Mouse (Mus musculus) testis, adult 2 months (tissue): ENCODE results near the gene Cyp26b1. TPM values are rescaled to one million over a fixed set of nuclear protein-coding genes. Genes with fewer than 3 reads are reported as not detected.

Experiments
- H3K27ac ChIP-seq: fragments of 200-500 bp; 2 replicates; pipeline ENCODE4 v1.5.1; 2012; ENCODE audit warnings: low read depth, low read length; ENCODE audit not compliant: control insufficient read depth, insufficient read depth
- H3K27me3 ChIP-seq: fragments of 200-500 bp; 2 replicates; pipeline ENCODE4 v1.6.1; 2012; ENCODE audit warnings: mild to moderate bottlenecking, low read length, moderate library complexity; ENCODE audit not compliant: control insufficient read depth, insufficient read depth
- H3K36me3 ChIP-seq: fragments of 200-500 bp; 2 replicates; pipeline ENCODE4 v1.6.1; 2012; ENCODE audit warnings: mild to moderate bottlenecking, low read length; ENCODE audit not compliant: control insufficient read depth, insufficient read depth
- H3K4me1 ChIP-seq: fragments of 200-500 bp; 2 replicates; pipeline ENCODE4 v1.6.1; 2012; ENCODE audit warnings: low read length; ENCODE audit not compliant: control insufficient read depth, insufficient read depth
- H3K4me3 ChIP-seq: fragments of 200-500 bp; 2 replicates; pipeline ENCODE4 v1.5.1; 2012; ENCODE audit warnings: low read depth, mild to moderate bottlenecking, low read length, moderate library complexity, mixed read lengths; ENCODE audit not compliant: control insufficient read depth
- CTCF ChIP-seq: fragments of 200-500 bp; IDR thresholded peaks from 2 replicates; pipeline ENCODE4 v1.5.1; 2012; ENCODE audit warnings: low read depth, mild to moderate bottlenecking, inconsistent platforms, low read length, moderate library complexity; ENCODE audit not compliant: control insufficient read depth, insufficient read depth, insufficient replicate concordance
- POLR2A ChIP-seq: fragments of 200-500 bp; IDR thresholded peaks from 2 replicates; pipeline ENCODE4 v1.6.1; 2012; ENCODE audit warnings: low read depth, mild to moderate bottlenecking, inconsistent platforms, low read length, moderate library complexity; ENCODE audit not compliant: control insufficient read depth
- polyA plus RNA-seq: library from polyadenylated mRNA; depleted of rRNA; stranded (reverse); fragments of >200 nt; gene quantifications from 2 replicates; pipeline ENCODE4 v1.2.3, GENCODE M21; 2012

The Cyp26b1 gene
- polyA plus RNA-seq, 1 experiment = 14.0 TPM

GRCm38 (mm10) chr6:84581833-84582445, 11.8 kb downstream of the Cyp26b1 start:
- Histone ChIP-seq H3K4me1 (peaks cover 22% of the 10 kb centered on the region), H3K4me3 (no peak overlapping the region), H3K27me3 (peaks cover 2% of the 10 kb centered on the region; the same call in 1 of the 2 replicates), H3K36me3 (no peaks in the 10 kb centered on the region), H3K27ac (peak overlapping the region; percentile 56)
- TF ChIP-seq CTCF = no peak
- no peak for TF ChIP-seq POLR2A

GRCm38 (mm10) chr6:84580979-84581832, 12.5 kb downstream of the Cyp26b1 start:
- Histone ChIP-seq H3K36me3 (no peaks in the 10 kb centered on the region), H3K27ac (peak overlapping the region; percentile 56), H3K4me1 (peaks cover 19% of the 10 kb centered on the region), H3K4me3 (no peak overlapping the region), H3K27me3 (peaks cover 2% of the 10 kb centered on the region; the same call in 1 of the 2 replicates)
- TF ChIP-seq CTCF = no peak
- TF ChIP-seq POLR2A = no peak

DNA sequence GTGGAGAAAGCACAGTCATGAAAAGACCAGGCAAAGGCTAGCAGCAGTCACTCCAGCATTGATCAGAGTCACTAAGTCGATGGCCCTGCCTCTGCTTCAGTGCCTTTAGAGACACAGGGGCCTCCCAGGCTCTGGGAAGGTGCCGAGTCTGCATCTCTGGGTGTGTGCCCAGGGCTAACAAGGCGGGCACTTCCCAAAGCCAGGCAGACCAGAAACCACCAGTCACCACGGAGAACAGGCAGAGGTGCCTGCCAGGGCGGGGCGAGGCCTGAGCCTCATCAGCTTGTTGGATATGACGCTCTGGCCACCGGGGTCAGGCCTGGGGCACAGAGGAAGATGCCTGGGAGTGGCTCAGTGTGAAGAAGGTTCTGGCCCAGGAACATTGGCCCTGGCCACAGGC, 14.2 kb downstream of the Cyp26b1 start:
- Histone ChIP-seq H3K27me3 (no peaks in the 10 kb centered on the region; the same call in 1 of the 2 replicates), H3K27ac (no peak overlapping the region), H3K4me3 (no peak overlapping the region), H3K4me1 (peaks cover 11% of the 10 kb centered on the region), H3K36me3 (no peaks in the 10 kb centered on the region)
- no peak for TF ChIP-seq POLR2A
- TF ChIP-seq CTCF = no peak

DNA sequence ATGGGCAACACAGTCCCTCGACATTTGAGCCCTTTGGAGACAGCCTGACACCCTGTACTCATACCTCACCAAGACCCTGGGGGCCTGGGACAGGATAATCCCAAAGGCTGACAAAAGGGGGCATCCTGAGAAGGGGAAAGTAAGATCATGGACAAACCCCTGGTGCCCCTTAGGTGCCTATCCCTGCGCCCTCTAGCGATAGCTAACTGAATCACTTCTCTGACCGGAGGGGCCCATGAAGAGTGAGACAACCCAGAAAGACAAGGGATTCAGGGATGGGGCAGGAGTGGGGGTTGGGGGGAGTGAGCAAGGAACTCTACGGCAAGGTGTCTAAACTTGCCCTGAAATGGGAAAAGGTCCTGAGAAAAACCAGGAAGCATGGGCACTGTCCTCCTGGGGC, 14.8 kb downstream of the Cyp26b1 start:
- no peak overlapping the region for H3K4me3 ChIP-seq
- peaks cover 10% of the 10 kb centered on the region for H3K4me1 ChIP-seq
- H3K27me3 ChIP-seq = no peaks in the 10 kb centered on the region; the same call in 1 of the 2 replicates
- peak; percentile 30; the same call in 1 of the 2 replicates for TF ChIP-seq CTCF
- TF ChIP-seq POLR2A = no peak
- H3K27ac ChIP-seq = no peak overlapping the region
- no peaks in the 10 kb centered on the region for H3K36me3 ChIP-seq

DNA sequence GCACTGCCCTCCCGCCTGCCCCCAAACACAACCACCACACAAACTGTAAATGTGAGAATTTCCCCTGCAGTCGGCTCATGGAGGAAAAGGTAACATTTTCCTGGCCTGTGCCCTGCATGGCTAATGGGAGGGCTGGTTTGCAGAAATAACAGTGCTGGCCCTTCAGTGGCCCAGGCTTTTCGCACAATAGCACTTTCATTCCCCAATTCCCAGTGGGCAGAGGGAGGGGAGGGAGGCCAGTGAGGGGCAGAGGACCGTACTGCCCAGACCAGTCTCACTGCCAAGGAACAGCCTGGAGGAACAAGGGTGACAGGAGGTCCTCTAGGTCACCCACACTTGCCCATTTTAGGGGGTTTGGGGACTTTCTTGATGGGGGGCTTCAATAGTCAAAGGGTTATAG, 15.8 kb downstream of the Cyp26b1 start:
- TF ChIP-seq POLR2A = no peak
- no peak for TF ChIP-seq CTCF
- no peaks in the 10 kb centered on the region for H3K27me3 ChIP-seq

GRCm38 (mm10) chr6:84573905-84574660, 19.6 kb downstream of the Cyp26b1 start:
- no peaks in the 10 kb centered on the region for H3K27me3 ChIP-seq
- H3K4me1 ChIP-seq = no peaks in the 10 kb centered on the region

More for the DNA sequence above, 15.8 kb downstream of the Cyp26b1 start:
- Histone ChIP-seq H3K27ac (no peak overlapping the region), H3K4me3 (no peak overlapping the region), H3K4me1 (no peaks in the 10 kb centered on the region; the same call in 1 of the 2 replicates), H3K36me3 (no peaks in the 10 kb centered on the region)

GRCm38 (mm10) chr6:84570039-84570438, 23.7 kb downstream of the Cyp26b1 start:
- Histone ChIP-seq H3K27me3 (no peaks in the 10 kb centered on the region), H3K36me3 (no peaks in the 10 kb centered on the region), H3K4me3 (no peak overlapping the region), H3K4me1 (no peaks in the 10 kb centered on the region), H3K27ac (no peak overlapping the region)
- TF ChIP-seq CTCF (no peak), POLR2A (no peak)

More at GRCm38 (mm10) chr6:84573905-84574660, 19.6 kb downstream of the Cyp26b1 start:
- TF ChIP-seq CTCF (no peak), POLR2A (no peak)
- no peak overlapping the region for H3K4me3 ChIP-seq
- no peak overlapping the region for H3K27ac ChIP-seq
- H3K36me3 ChIP-seq = no peaks in the 10 kb centered on the region
